Mouse (Mus musculus): ENCODE measurements around the gene Msi1. TPM values are rescaled to one million over a fixed set of nuclear protein-coding genes. Genes with fewer than 3 reads are reported as not detected.

Gene Msi1
- not detected in 2 replicates for polyA plus RNA-seq (2012; ENCODE audit: insufficient read depth, insufficient read length, low replicate concordance, missing spikeins)

DNA sequence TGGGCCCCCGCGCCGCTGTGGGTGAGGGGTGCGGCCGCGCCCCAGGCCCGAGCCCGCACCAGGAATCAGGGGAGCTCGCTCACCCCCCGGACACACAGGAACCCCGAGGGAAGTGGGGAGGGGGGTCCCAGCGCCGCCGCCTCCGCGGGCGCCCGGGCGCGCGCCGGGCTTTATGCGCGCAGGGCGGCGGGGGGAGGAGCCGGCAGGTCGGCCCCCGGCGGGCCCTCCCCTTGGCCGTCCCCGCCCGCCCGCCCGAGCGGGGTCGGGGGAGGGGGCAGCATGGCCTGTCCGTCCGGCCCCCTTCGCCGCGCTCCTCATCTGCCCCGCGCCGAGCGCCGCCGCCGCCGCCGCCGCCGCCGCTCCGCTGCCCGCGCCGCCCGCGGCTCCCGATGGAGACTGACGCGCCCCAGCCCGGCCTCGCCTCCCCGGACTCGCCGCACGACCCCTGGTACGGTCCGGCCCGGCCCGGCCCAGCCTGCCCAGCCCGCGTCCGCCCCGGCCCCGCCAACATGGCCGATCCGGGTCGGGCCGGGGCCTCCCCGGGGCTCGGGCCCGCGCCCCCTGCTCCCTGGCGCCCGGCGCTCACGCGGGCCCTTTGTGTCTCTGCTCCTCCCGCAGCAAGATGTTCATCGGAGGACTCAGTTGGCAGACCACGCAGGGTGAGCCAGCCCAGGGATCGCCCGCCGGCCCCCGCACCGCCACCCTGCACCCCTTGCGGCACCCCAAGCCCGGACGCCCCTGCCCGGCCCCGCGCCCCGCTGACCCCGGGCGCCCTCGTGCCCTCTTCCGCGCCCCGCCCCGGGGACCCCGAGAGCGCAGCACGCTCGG is at the start of gene Msi1:
TSS of gene Msi1 (plus strand) at position 241 of the 828 bp plus-strand sequence.
- TF ChIP-seq POLR2A (IDR thresholded peaks at IDR 0.05; ENCODE audit: insufficient read depth, low read depth, low read length) (0 out of 2 replicates have a peak, but pooled peaks have one; percentile 15), CTCF (IDR thresholded peaks at IDR 0.05; ENCODE audit: insufficient read depth, low read depth, low read length) (no peak)
- peaks cover 29% of the 10 kb centered on the region for H3K4me1 ChIP-seq (ENCODE audit: control insufficient read depth, insufficient read depth, low read length)
- peak within 1 kb of the TSS; percentile 92 for H3K4me3 ChIP-seq (ENCODE audit: insufficient read depth, low read depth, low read length)
- 4% methylated on average over 103 of the region's 117 CpGs for WGBS
- H3K27ac ChIP-seq (ENCODE audit: insufficient read depth, low read depth, low read length), result no peak within 1 kb of the TSS; the same call in 1 of the 2 replicates

GRCm38 (mm10) chr5:115391935-115392334 is 37.5 kb upstream of the Msi1 start:
- Histone ChIP-seq H3K27ac (ENCODE audit: insufficient read depth, low read depth, low read length) (no peak overlapping the region), H3K4me1 (ENCODE audit: control insufficient read depth, insufficient read depth, low read length) (0 out of 2 replicates have a peak, but pooled peaks cover 3% of the 10 kb centered on the region), H3K4me3 (ENCODE audit: insufficient read depth, low read depth, low read length) (no peak overlapping the region)
- no peak for TF ChIP-seq CTCF (IDR thresholded peaks at IDR 0.05; ENCODE audit: insufficient read depth, low read depth, low read length)
- TF ChIP-seq POLR2A (IDR thresholded peaks at IDR 0.05; ENCODE audit: insufficient read depth, low read depth, low read length), result no peak
- 48% methylated on average over 9 of the region's 9 CpGs for WGBS

- WGBS, result 93% methylated on average over 1 of the region's 1 CpGs
- no peak overlapping the region for H3K27ac ChIP-seq (ENCODE audit: insufficient read depth, low read depth, low read length)
- no peak overlapping the region for H3K4me3 ChIP-seq (ENCODE audit: insufficient read depth, low read depth, low read length)
- no peak for TF ChIP-seq CTCF (IDR thresholded peaks at IDR 0.05; ENCODE audit: insufficient read depth, low read depth, low read length)
- no peak for TF ChIP-seq POLR2A (IDR thresholded peaks at IDR 0.05; ENCODE audit: insufficient read depth, low read depth, low read length)
- H3K4me1 ChIP-seq (ENCODE audit: control insufficient read depth, insufficient read depth, low read length), result peaks cover 3% of the 10 kb centered on the region; the same call in 1 of the 2 replicates
These were observed 36.4 kb upstream of the Msi1 start for GRCm38 (mm10) chr5:115392969-115393368.

- Histone ChIP-seq H3K27ac (ENCODE audit: insufficient read depth, low read depth, low read length) (no peak overlapping the region), H3K4me1 (ENCODE audit: control insufficient read depth, insufficient read depth, low read length) (peaks cover 10% of the 10 kb centered on the region), H3K4me3 (ENCODE audit: insufficient read depth, low read depth, low read length) (no peak overlapping the region)
- 22% methylated on average over 8 of the region's 8 CpGs for WGBS
- TF ChIP-seq POLR2A (IDR thresholded peaks at IDR 0.05; ENCODE audit: insufficient read depth, low read depth, low read length) (no peak), CTCF (IDR thresholded peaks at IDR 0.05; ENCODE audit: insufficient read depth, low read depth, low read length) (no peak)
These were observed 35.2 kb upstream of the Msi1 start for GRCm38 (mm10) chr5:115394223-115394622.

- WGBS, result 50% methylated on average over 10 of the region's 10 CpGs
- TF ChIP-seq CTCF (IDR thresholded peaks at IDR 0.05; ENCODE audit: insufficient read depth, low read depth, low read length) (no peak), POLR2A (IDR thresholded peaks at IDR 0.05; ENCODE audit: insufficient read depth, low read depth, low read length) (no peak)
- peaks cover 10% of the 10 kb centered on the region for H3K4me1 ChIP-seq (ENCODE audit: control insufficient read depth, insufficient read depth, low read length)
- no peak overlapping the region for H3K4me3 ChIP-seq (ENCODE audit: insufficient read depth, low read depth, low read length)
- no peak overlapping the region for H3K27ac ChIP-seq (ENCODE audit: insufficient read depth, low read depth, low read length)
These were observed 34.6 kb upstream of the Msi1 start for GRCm38 (mm10) chr5:115394836-115395235.

DNA sequence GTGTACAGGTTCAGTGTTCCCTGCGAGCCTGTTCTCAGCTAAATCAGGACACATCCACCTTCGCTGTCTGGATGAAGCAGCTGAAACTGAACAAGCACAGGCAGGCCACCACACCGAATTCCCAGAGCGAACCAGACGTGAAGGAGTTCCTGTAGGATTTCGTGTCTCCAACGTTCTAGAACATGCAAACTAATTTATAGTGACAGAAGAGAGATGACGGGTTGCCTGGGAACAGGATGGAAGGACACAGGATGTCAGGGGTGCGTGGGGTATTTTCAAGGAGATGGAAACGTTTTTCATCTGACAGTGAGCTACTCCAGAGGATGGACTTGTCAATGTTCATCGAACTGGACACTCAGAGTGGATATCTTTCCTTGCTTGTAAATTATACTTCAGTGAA is 32.7 kb upstream of the Msi1 start:
- no peak overlapping the region for H3K4me3 ChIP-seq (ENCODE audit: insufficient read depth, low read depth, low read length)
- TF ChIP-seq POLR2A (IDR thresholded peaks at IDR 0.05; ENCODE audit: insufficient read depth, low read depth, low read length) (no peak), CTCF (IDR thresholded peaks at IDR 0.05; ENCODE audit: insufficient read depth, low read depth, low read length) (no peak)
- H3K4me1 ChIP-seq (ENCODE audit: control insufficient read depth, insufficient read depth, low read length), result peaks cover 10% of the 10 kb centered on the region
- 89% methylated on average over 11 of the region's 11 CpGs for WGBS
- no peak overlapping the region for H3K27ac ChIP-seq (ENCODE audit: insufficient read depth, low read depth, low read length)

DNA sequence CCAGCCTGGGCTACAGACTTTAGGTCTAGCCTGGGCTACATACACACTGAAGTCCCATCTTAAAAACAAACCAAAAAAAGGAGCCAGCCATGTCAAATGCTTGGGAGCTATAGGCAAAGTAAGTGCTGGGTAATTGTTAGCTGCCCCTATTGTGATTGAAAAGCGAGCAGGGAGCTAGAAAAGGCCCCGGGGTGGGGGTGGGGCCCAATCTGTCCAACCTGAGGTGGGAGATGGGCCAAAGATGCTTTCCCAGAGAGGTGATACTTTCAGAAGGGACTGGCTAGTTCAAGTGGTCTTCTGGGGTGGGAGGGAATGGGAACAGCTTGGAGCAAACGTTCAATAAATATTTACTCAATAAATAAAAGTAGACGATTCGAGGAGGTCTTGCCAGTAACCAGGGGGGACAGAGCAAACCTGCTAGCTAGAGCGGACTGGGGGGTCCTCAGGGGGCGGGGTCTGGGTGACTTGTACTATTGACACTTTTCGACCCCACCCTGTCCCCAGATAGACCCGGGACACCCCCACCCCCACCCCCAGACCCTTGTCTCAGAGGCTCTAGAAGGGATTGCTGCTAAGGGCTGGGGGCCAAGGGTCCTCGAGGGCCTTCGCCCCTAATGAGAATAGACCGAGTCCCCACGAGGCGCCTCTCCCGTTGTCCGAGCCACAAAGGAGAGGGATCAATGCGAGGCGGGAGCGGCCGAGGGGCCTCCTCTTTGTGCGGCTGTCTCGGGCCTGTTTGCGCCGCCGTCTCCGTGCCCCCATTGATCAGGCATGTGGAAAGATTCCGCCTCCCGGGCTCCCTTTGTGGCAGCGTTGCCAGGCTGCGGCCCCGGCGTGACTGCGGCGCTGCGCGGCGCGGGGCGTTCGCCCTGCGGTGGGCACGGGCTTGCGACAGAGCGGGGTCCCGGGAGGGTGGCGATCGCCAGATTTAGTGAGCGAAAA is 31.3 kb upstream of the Msi1 start:
- TF ChIP-seq POLR2A (IDR thresholded peaks at IDR 0.05; ENCODE audit: insufficient read depth, low read depth, low read length) (peak; percentile 25; the same call in 1 of the 2 replicates), CTCF (IDR thresholded peaks at IDR 0.05; ENCODE audit: insufficient read depth, low read depth, low read length) (no peak)
- no peak overlapping the region for H3K27ac ChIP-seq (ENCODE audit: insufficient read depth, low read depth, low read length)
- peaks cover 10% of the 10 kb centered on the region for H3K4me1 ChIP-seq (ENCODE audit: control insufficient read depth, insufficient read depth, low read length)
- peak overlapping the region; percentile 46 for H3K4me3 ChIP-seq (ENCODE audit: insufficient read depth, low read depth, low read length)
- 5% methylated on average over 48 of the region's 48 CpGs for WGBS

GRCm38 (mm10) chr5:115402063-115402462 is 27.3 kb upstream of the Msi1 start:
- TF ChIP-seq CTCF (IDR thresholded peaks at IDR 0.05; ENCODE audit: insufficient read depth, low read depth, low read length), result no peak
- no peak for TF ChIP-seq POLR2A (IDR thresholded peaks at IDR 0.05; ENCODE audit: insufficient read depth, low read depth, low read length)
- no peak overlapping the region for H3K27ac ChIP-seq (ENCODE audit: insufficient read depth, low read depth, low read length)
- WGBS, result 93% methylated on average over 8 of the region's 8 CpGs

More at GRCm38 (mm10) chr5:115402063-115402462, 27.3 kb upstream of the Msi1 start:
- H3K4me1 ChIP-seq (ENCODE audit: control insufficient read depth, insufficient read depth, low read length), result peaks cover 20% of the 10 kb centered on the region
- H3K4me3 ChIP-seq (ENCODE audit: insufficient read depth, low read depth, low read length), result no peak overlapping the region

All from olfactory bulb, adult 2 months (tissue).